Mouse (Mus musculus): ENCODE data around the gene Prkn.

GRCm38 (mm10) chr17:11127217-11127616 lies 287.0 kb downstream of the Prkn start:
- TF ChIP-seq TAL1 (conservative IDR thresholded peaks at IDR 0.05; ENCODE audit: low read depth, low read length) (no peak), CTCF (IDR thresholded peaks at IDR 0.05; ENCODE audit: low read depth, low read length) (no peak), POLR2AphosphoS5 (IDR thresholded peaks at IDR 0.05; ENCODE audit: insufficient replicate concordance, low read depth, low read length) (no peak), GATA1 (IDR thresholded peaks at IDR 0.05; ENCODE audit: borderline replicate concordance, low read length) (no peak), GATA2 (IDR thresholded peaks at IDR 0.05; ENCODE audit: borderline replicate concordance, low read depth, low read length) (no peak)

Data from G1E (cell line).